7 mouse cellular contexts compared by ENCODE assay signal in genomic region chr15:27795942-27796867, GRCm38 (mm10).
A peak's percentile ranks its signal among the peaks of the same experiment; 100 is the strongest.
DNase-seq lines count a peak whose midpoint lies in the region; ATAC-seq and TF ChIP-seq lines count a peak whose summit lies in the region.

No protein-coding gene starts in this region.

- no peak overlapping the region for H3K4me2 ChIP-seq in neural tube, embryonic 13.5 days
- H3K4me2 ChIP-seq in forebrain, postnatal 0 days (ENCODE audit: low read depth), result no peak overlapping the region
- 0 out of 2 replicates have a peak overlapping the region, but pooled peaks have one; percentile 1 for H3K4me2 ChIP-seq in kidney, postnatal 0 days (ENCODE audit: low read length)

- 83% methylated on average over 22 of the region's 22 CpGs for WGBS in neural tube, embryonic 13.5 days
- 82% methylated on average over 22 of the region's 22 CpGs for WGBS in forebrain, postnatal 0 days
- WGBS in kidney, postnatal 0 days, result 54% methylated on average over 22 of the region's 22 CpGs
- WGBS in small intestine, adult 2 months, result 75% methylated on average over 22 of the region's 22 CpGs

- DNase-seq in neural tube, embryonic 10.5 days (ENCODE audit: extremely low spot score, low spot score), result no peak
- DNase-seq in forebrain, postnatal 0 days, result no peak
- DNase-seq in kidney, postnatal 0 days (ENCODE audit: low spot score), result peak; percentile 70
- no peak for DNase-seq in frontal cortex, postnatal 14 days (ENCODE audit: low spot score in 2 of 2)

- peaks cover 23% of the 10 kb centered on the region for H3K36me3 ChIP-seq in neural tube, embryonic 13.5 days
- peaks cover 4% of the 10 kb centered on the region; the same call in 1 of the 2 replicates for H3K36me3 ChIP-seq in forebrain, postnatal 0 days (ENCODE audit: insufficient read depth)
- peaks cover 24% of the 10 kb centered on the region for H3K36me3 ChIP-seq in kidney, postnatal 0 days (ENCODE audit: insufficient read depth, low read length)
- peaks cover 1% of the 10 kb centered on the region; the same call in 1 of the 2 replicates for H3K36me3 ChIP-seq in small intestine, adult 2 months (ENCODE audit: control insufficient read depth, insufficient read depth, low read length)

- H3K4me3 ChIP-seq in neural tube, embryonic 13.5 days, result no peak overlapping the region
- no peak overlapping the region for H3K4me3 ChIP-seq in forebrain, postnatal 0 days (ENCODE audit: low read depth, low read length)
- no peak overlapping the region for H3K4me3 ChIP-seq in kidney, postnatal 0 days (replicated peaks; ENCODE audit: low read depth, low read length)
- no peak overlapping the region for H3K4me3 ChIP-seq in small intestine, adult 2 months (ENCODE audit: low read depth, low read length)

- no peaks in the 10 kb centered on the region for H3K27me3 ChIP-seq in neural tube, embryonic 13.5 days
- H3K27me3 ChIP-seq in forebrain, postnatal 0 days (ENCODE audit: insufficient read depth, low read length), result no peaks in the 10 kb centered on the region
- H3K27me3 ChIP-seq in kidney, postnatal 0 days (ENCODE audit: insufficient read depth, low read length), result no peaks in the 10 kb centered on the region
- H3K27me3 ChIP-seq in small intestine, adult 2 months (ENCODE audit: control insufficient read depth, insufficient read depth, low read length), result no peaks in the 10 kb centered on the region

- peaks cover 68% of the 10 kb centered on the region for H3K4me1 ChIP-seq in neural tube, embryonic 13.5 days (replicated peaks)
- peaks cover 10% of the 10 kb centered on the region; the same call in 1 of the 2 replicates for H3K4me1 ChIP-seq in forebrain, postnatal 0 days (ENCODE audit: insufficient read depth)
- peaks cover 7% of the 10 kb centered on the region for H3K4me1 ChIP-seq in kidney, postnatal 0 days (replicated peaks; ENCODE audit: insufficient read depth, low read length)
- peaks cover 3% of the 10 kb centered on the region; the same call in 1 of the 2 replicates for H3K4me1 ChIP-seq in small intestine, adult 2 months (ENCODE audit: control insufficient read depth, insufficient read depth, insufficient read length, low read length)

- no peak for ATAC-seq in neural tube, embryonic 13.5 days (ENCODE audit: low read depth)
- ATAC-seq in forebrain, postnatal 0 days, result no peak
- ATAC-seq in kidney, postnatal 0 days (replicated peaks; ENCODE audit: low FRiP score, low read depth), result no peak
- ATAC-seq in erythroid progenitor cell, adult 5-6 weeks (replicated peaks; ENCODE audit: low FRiP score, poor library complexity, severe bottlenecking), result no peak

- no peak overlapping the region for H3K9ac ChIP-seq in neural tube, embryonic 13.5 days
- H3K9ac ChIP-seq in forebrain, postnatal 0 days, result no peak overlapping the region
- H3K9ac ChIP-seq in kidney, postnatal 0 days (ENCODE audit: low read depth, low read length), result no peak overlapping the region

- H3K27ac ChIP-seq in neural tube, embryonic 13.5 days (replicated peaks), result peak overlapping the region; percentile 75
- peak overlapping the region; percentile 57 for H3K27ac ChIP-seq in forebrain, postnatal 0 days (ENCODE audit: low read depth, low read length)
- peak overlapping the region; percentile 79 for H3K27ac ChIP-seq in kidney, postnatal 0 days
- H3K27ac ChIP-seq in small intestine, adult 2 months (ENCODE audit: insufficient read depth, low read depth, low read length), result peak overlapping the region; percentile 83

- H3K9me3 ChIP-seq in neural tube, embryonic 13.5 days, result no peaks in the 10 kb centered on the region
- H3K9me3 ChIP-seq in forebrain, postnatal 0 days (ENCODE audit: low read length), result no peaks in the 10 kb centered on the region
- no peaks in the 10 kb centered on the region for H3K9me3 ChIP-seq in kidney, postnatal 0 days (replicated peaks; ENCODE audit: low read length)

- TF ChIP-seq CTCF in forebrain, postnatal 0 days (IDR thresholded peaks at IDR 0.05; ENCODE audit: low read depth), result no peak
- no peak for TF ChIP-seq CTCF in kidney, postnatal 0 days (IDR thresholded peaks at IDR 0.05; ENCODE audit: low read depth)
- TF ChIP-seq CTCF in small intestine, adult 2 months (IDR thresholded peaks at IDR 0.05; ENCODE audit: extremely low read depth, insufficient read length, insufficient replicate concordance, low read depth, low read length), result no peak

- no peak for TF ChIP-seq POLR2A in small intestine, adult 2 months (IDR thresholded peaks at IDR 0.05; ENCODE audit: low read depth, low read length)
